In the genomic region with DNA sequence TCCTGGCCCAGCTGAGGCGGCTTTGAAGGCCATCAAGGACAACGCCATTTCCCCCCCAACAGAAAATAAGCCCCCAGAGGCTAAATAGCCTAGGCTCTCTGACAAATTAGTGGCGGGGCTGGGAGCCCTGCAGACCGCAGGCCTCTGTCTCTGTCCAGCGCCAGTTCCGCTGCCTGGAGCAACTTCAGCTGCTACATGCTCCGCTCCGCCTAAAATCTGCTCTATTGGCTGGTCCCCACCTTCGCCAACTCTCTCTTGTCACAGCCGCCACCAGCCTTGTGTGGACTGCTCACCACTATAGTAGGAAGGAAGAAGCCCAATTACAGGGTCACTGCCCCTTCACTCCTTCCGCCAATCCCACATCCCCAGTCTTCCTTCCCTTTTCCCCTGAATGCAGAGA, we compare ENCODE assay signal across 8 mouse cellular contexts. TPM values are rescaled to one million over a fixed set of nuclear protein-coding genes. Genes with fewer than 3 reads are reported as not detected.
DNase-seq lines count a peak whose midpoint lies in the region; ATAC-seq and TF ChIP-seq lines count a peak whose summit lies in the region.

No protein-coding gene starts in this region.

- 17% methylated on average over 11 of the region's 11 CpGs for WGBS in lung, postnatal 0 days
- 44% methylated on average over 11 of the region's 11 CpGs for WGBS in forebrain, embryonic 13.5 days
- 24% methylated on average over 11 of the region's 11 CpGs for WGBS in limb, embryonic 15.5 days

- H3K9ac ChIP-seq in lung, postnatal 0 days (replicated peaks; ENCODE audit: low read depth), result no peak overlapping the region
- H3K9ac ChIP-seq in forebrain, embryonic 13.5 days, result peak overlapping the region; percentile 98
- H3K9ac ChIP-seq in limb, embryonic 15.5 days, result no peak overlapping the region

- H3K4me3 ChIP-seq in lung, postnatal 0 days (ENCODE audit: low read depth, low read length), result no peak overlapping the region; the same call in 1 of the 2 replicates
- peak overlapping the region; percentile 83 for H3K4me3 ChIP-seq in forebrain, embryonic 13.5 days
- peak overlapping the region; percentile 83 for H3K4me3 ChIP-seq in limb, embryonic 15.5 days

- TF ChIP-seq CTCF in lung, postnatal 0 days (IDR thresholded peaks at IDR 0.05), result no peak

- peak overlapping the region; percentile 37 for H3K4me2 ChIP-seq in lung, postnatal 0 days (replicated peaks; ENCODE audit: low read depth, low read length)
- H3K4me2 ChIP-seq in forebrain, embryonic 13.5 days, result peak overlapping the region; percentile 96
- peak overlapping the region; percentile 92 for H3K4me2 ChIP-seq in limb, embryonic 15.5 days

- H3K4me1 ChIP-seq in lung, postnatal 0 days (ENCODE audit: insufficient read depth, low read depth, low read length), result peaks cover 52% of the 10 kb centered on the region
- H3K4me1 ChIP-seq in forebrain, embryonic 13.5 days, result peaks cover 76% of the 10 kb centered on the region
- peaks cover 74% of the 10 kb centered on the region for H3K4me1 ChIP-seq in limb, embryonic 15.5 days

- no peaks in the 10 kb centered on the region for H3K9me3 ChIP-seq in lung, postnatal 0 days (ENCODE audit: low read length)
- no peaks in the 10 kb centered on the region for H3K9me3 ChIP-seq in forebrain, embryonic 13.5 days (replicated peaks)
- no peaks in the 10 kb centered on the region for H3K9me3 ChIP-seq in limb, embryonic 15.5 days

- H3K36me3 ChIP-seq in lung, postnatal 0 days (ENCODE audit: insufficient read depth, low read length), result no peaks in the 10 kb centered on the region
- H3K36me3 ChIP-seq in forebrain, embryonic 13.5 days (ENCODE audit: poor library complexity, severe bottlenecking), result peaks cover 19% of the 10 kb centered on the region
- peaks cover 6% of the 10 kb centered on the region; the same call in 1 of the 2 replicates for H3K36me3 ChIP-seq in limb, embryonic 15.5 days

- H3K27ac ChIP-seq in lung, postnatal 0 days (ENCODE audit: low read length), result no peak overlapping the region
- no peak overlapping the region for H3K27ac ChIP-seq in forebrain, embryonic 13.5 days
- H3K27ac ChIP-seq in limb, embryonic 15.5 days, result no peak overlapping the region

- TF ChIP-seq EP300 in lung, postnatal 0 days (IDR thresholded peaks at IDR 0.05), result no peak

- no peaks in the 10 kb centered on the region for H3K27me3 ChIP-seq in lung, postnatal 0 days (replicated peaks; ENCODE audit: insufficient read depth, low read length)
- H3K27me3 ChIP-seq in forebrain, embryonic 13.5 days, result no peaks in the 10 kb centered on the region
- no peaks in the 10 kb centered on the region for H3K27me3 ChIP-seq in limb, embryonic 15.5 days

- ATAC-seq in lung, postnatal 0 days, result no peak
- ATAC-seq in forebrain, embryonic 13.5 days, result no peak
- no peak for ATAC-seq in limb, embryonic 15.5 days (ENCODE audit: insufficient number of reproducible peaks, low FRiP score, low TSS enrichment, low read depth)

- peak; percentile 39 for DNase-seq in lung, postnatal 0 days (ENCODE audit: low spot score)
- no peak for DNase-seq in lung, postnatal 10 days
- peak; percentile 29 for DNase-seq in retina, postnatal 1 day
- DNase-seq in urinary bladder, postnatal 10 days (ENCODE audit: low spot score), result no peak
- no peak for DNase-seq in urinary bladder, adult 2 months (ENCODE audit: low spot score)
- DNase-seq in natural killer cell, adult 2 months (ENCODE audit: low spot score in 2 of 2), result no peak

RNA-seq across cellular contexts. Expression of a gene that starts 5.2 kb away (rescaled TPM):
- polyA plus RNA-seq in lung, postnatal 0 days (2015; fragmentation: Nextera tagmentation; extraction: Ambion mirVana), result 30.0 and 30.5 TPM in 2 replicates
- polyA plus RNA-seq in forebrain, embryonic 13.5 days (2015; fragmentation: Nextera tagmentation; extraction: Ambion mirVana), result 65.3 and 79.4 TPM in 2 replicates
- polyA plus RNA-seq in limb, embryonic 15.5 days (2015; fragmentation: Nextera tagmentation; extraction: Ambion mirVana), result 57.1 and 59.5 TPM in 2 replicates
- 9.4 and 14.4 TPM in 2 replicates for polyA plus RNA-seq in urinary bladder, adult 2 months (2012; rRNA removed)

RNA-seq across cellular contexts. Expression of a gene that starts 53.1 kb away (rescaled TPM):
- 71.8 and 75.3 TPM in 2 replicates for polyA plus RNA-seq in lung, postnatal 0 days (2015; fragmentation: Nextera tagmentation; extraction: Ambion mirVana)
- 68.9 and 72.8 TPM in 2 replicates for polyA plus RNA-seq in forebrain, embryonic 13.5 days (2015; fragmentation: Nextera tagmentation; extraction: Ambion mirVana)
- 86.6 and 88.6 TPM in 2 replicates for polyA plus RNA-seq in limb, embryonic 15.5 days (2015; fragmentation: Nextera tagmentation; extraction: Ambion mirVana)
- 79.1 and 106 TPM in 2 replicates for polyA plus RNA-seq in urinary bladder, adult 2 months (2012; rRNA removed)

Comparison
In these comparisons a context has a peak if more than half of its experiments do, and no peak if none do; other contexts are left out.
1. DNase-seq: peak in lung, postnatal 0 days (single experiment) and retina, postnatal 1 day (single experiment); none in lung, postnatal 10 days (single experiment), urinary bladder, postnatal 10 days (single experiment), urinary bladder, adult 2 months (single experiment) and natural killer cell, adult 2 months (0 of 2).
2. H3K4me2 ChIP-seq: peak in every context shown above with its lines; median percentile 96 in forebrain, embryonic 13.5 days; 92 in limb, embryonic 15.5 days; 37 in lung, postnatal 0 days.